Mouse (Mus musculus): ENCODE measurements around the gene Caprin2. TPM values are rescaled to one million over a fixed set of nuclear protein-coding genes. Genes with fewer than 3 reads are reported as not detected.
"Not testable (repeated sequence)": the region's sequence is repeated elsewhere in the genome, so short reads cannot be mapped to it uniquely, and the experiment has no call there.

Gene Caprin2
- polyA plus RNA-seq, 1 experiment from 2014 or later, result 14.5 TPM

- H3K36me3 ChIP-seq, result peaks cover 14% of the 10 kb centered on the region
- no peaks in the 10 kb centered on the region for H3K9me3 ChIP-seq
- no peak overlapping the region for H3K4me2 ChIP-seq (replicated peaks)
- H3K4me3 ChIP-seq (replicated peaks), result no peak overlapping the region
- no peaks in the 10 kb centered on the region for H3K27me3 ChIP-seq
- H3K27ac ChIP-seq, result no peak overlapping the region
- ATAC-seq, result no peak
- no peak overlapping the region for H3K9ac ChIP-seq (replicated peaks)
- 35% methylated on average over 3 of the region's 3 CpGs for WGBS
- no peaks in the 10 kb centered on the region for H3K4me1 ChIP-seq (replicated peaks)
Measured at GRCm38 (mm10) chr6:148916817-148917216, 20.8 kb upstream of the Caprin2 start.

- H3K27me3 ChIP-seq, result no peaks in the 10 kb centered on the region
- no peak overlapping the region for H3K9ac ChIP-seq (replicated peaks)
- WGBS, result 9% methylated on average over 2 of the region's 2 CpGs
- no peaks in the 10 kb centered on the region for H3K36me3 ChIP-seq
- H3K4me1 ChIP-seq (replicated peaks), result no peaks in the 10 kb centered on the region
- no peaks in the 10 kb centered on the region for H3K9me3 ChIP-seq
- ATAC-seq, result peak; percentile 73
- H3K4me3 ChIP-seq (replicated peaks), result no peak overlapping the region
- no peak overlapping the region for H3K4me2 ChIP-seq (replicated peaks)
- H3K27ac ChIP-seq, result no peak overlapping the region
Measured at GRCm38 (mm10) chr6:148913938-148914337, 17.9 kb upstream of the Caprin2 start.

DNA sequence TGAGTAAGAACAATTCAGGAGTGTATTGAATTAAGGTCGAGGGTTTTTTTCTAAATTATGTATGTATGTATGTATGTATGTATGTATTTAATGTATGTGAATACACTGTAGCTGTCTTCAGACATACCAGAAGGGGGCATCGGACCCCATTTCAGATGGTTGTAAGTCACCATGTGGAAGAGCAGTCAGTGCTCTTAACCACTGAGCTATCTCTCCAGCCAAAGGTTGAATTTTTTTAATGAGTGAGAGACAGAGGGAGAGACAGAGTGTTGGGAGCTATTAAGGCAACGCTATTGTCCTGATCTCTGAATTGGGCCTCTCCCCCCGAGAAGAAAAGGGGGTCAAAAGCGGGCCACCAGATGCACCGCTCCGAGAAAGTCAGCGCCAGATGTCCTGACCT is 15.9 kb upstream of the Caprin2 start:
- not testable (repeated sequence) for H3K4me3 ChIP-seq (replicated peaks); H3K4me2 ChIP-seq (replicated peaks); H3K36me3 ChIP-seq; ATAC-seq; H3K27me3 ChIP-seq; H3K4me1 ChIP-seq (replicated peaks); H3K9me3 ChIP-seq; H3K9ac ChIP-seq (replicated peaks); H3K27ac ChIP-seq
- WGBS, result 82% methylated on average over 8 of the region's 8 CpGs

GRCm38 (mm10) chr6:148906958-148907357 is 10.9 kb upstream of the Caprin2 start:
- 93% methylated on average over 9 of the region's 9 CpGs for WGBS
- Histone ChIP-seq H3K4me3 (replicated peaks) (no peak overlapping the region), H3K9ac (replicated peaks) (no peak overlapping the region), H3K27ac (no peak overlapping the region), H3K9me3 (no peaks in the 10 kb centered on the region), H3K4me1 (replicated peaks) (no peaks in the 10 kb centered on the region), H3K4me2 (replicated peaks) (no peak overlapping the region), H3K36me3 (no peaks in the 10 kb centered on the region), H3K27me3 (no peaks in the 10 kb centered on the region)
- no peak for ATAC-seq

DNA sequence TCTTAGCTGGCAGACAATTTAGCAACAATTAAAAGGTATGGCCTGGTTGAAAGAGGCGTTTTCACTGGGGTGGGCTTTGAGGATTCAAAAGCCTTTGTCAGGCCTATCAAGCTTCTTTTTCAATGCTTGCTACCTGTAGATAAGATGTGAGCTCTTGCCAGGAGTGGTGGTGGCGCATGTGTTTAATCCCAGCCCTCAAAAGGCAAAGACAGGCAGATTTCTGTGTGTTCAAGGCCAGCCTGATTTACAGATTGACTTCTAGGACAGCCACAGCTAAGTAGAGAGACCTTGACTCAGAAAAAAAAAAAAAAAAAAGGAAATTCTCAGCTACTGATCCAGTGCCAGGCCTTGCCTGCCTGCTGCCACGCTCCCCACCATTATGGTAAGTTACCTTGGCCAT is 6.7 kb upstream of the Caprin2 start:
- Histone ChIP-seq H3K9me3 (no peaks in the 10 kb centered on the region), H3K4me3 (replicated peaks) (no peak overlapping the region), H3K4me2 (replicated peaks) (no peak overlapping the region), H3K9ac (replicated peaks) (no peak overlapping the region), H3K4me1 (replicated peaks) (no peaks in the 10 kb centered on the region), H3K36me3 (no peaks in the 10 kb centered on the region), H3K27ac (no peak overlapping the region), H3K27me3 (no peaks in the 10 kb centered on the region)
- 73% methylated on average over 3 of the region's 3 CpGs for WGBS
- ATAC-seq, result no peak

DNA sequence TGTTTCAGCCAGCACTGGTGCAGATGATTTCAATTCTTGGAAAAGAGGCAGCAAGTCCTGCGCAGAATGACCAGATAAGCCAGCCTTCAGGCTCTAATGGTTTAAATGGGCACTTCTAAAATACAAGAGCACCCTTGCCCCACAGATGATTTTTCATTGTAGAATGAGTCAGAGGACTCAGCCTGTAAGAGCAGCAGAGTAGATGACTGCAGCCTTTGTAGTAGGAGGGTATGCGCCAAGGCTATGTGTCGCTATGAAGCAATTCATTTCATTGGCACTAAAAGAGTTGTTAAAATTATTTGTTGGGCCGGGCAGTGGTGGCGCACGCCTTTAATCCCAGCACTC is 442 bp upstream of the Caprin2 start:
- Histone ChIP-seq H3K9me3 (no peaks in the 10 kb centered on the region), H3K9ac (replicated peaks) (peak overlapping the region; percentile 79), H3K4me2 (replicated peaks) (peak overlapping the region; percentile 90), H3K27ac (peak overlapping the region; percentile 92), H3K27me3 (no peaks in the 10 kb centered on the region), H3K36me3 (no peaks in the 10 kb centered on the region), H3K4me1 (replicated peaks) (peaks cover 10% of the 10 kb centered on the region), H3K4me3 (replicated peaks) (peak overlapping the region; percentile 77)
- ATAC-seq, result peak; percentile 59
- WGBS, result 57% methylated on average over 6 of the region's 6 CpGs

DNA sequence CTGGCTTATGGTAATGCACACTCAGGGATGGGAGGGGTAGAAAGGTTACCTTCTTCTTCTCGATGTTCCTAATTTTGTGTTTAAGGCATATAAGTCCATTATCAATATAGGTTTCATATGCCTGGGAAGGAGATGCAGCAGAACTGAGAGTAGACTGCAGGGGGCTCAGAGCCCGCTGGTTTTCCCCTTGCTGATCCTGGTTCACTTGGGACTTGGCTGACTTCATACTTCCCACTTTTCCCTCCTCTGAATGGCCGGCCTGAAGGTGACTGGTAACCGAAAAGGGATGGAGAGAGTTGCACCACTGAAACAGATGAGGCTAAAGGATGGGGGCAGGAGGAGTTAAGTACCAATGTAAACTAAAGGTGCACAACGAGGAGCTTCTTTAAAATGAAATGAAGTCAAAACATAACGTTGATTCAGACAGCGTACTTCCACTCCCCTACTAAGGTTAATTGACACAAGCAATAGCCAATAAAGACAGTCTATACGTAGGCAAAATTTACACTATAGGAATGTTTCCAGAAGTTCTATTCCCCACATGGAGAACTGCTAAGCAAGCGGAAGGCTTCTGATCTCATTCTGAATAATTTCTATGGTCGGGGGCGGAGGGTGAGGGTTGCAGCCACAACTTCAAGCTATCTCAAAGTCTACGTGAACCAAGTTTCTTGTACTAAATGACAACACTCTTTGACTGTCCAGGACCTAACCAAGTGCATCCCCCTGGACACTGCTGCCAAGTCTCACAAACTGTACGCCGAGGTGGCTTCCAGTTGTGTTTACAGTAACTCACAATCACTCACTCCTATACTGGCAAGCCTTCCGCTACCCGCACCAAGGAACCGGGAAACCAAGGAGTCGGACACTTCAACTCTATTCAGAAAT is 907 bp downstream of the Caprin2 start:
- Histone ChIP-seq H3K27ac (peak overlapping the region; percentile 92; the same call in 1 of the 2 replicates), H3K4me1 (replicated peaks) (peaks cover 10% of the 10 kb centered on the region), H3K4me2 (replicated peaks) (peak overlapping the region; percentile 90), H3K36me3 (no peaks in the 10 kb centered on the region), H3K4me3 (replicated peaks) (peak overlapping the region; percentile 77), H3K27me3 (no peaks in the 10 kb centered on the region), H3K9me3 (no peaks in the 10 kb centered on the region), H3K9ac (replicated peaks) (peak overlapping the region; percentile 83)
- 16% methylated on average over 18 of the region's 18 CpGs for WGBS
- ATAC-seq, result no peak; the same call in 1 of the 2 replicates

DNA sequence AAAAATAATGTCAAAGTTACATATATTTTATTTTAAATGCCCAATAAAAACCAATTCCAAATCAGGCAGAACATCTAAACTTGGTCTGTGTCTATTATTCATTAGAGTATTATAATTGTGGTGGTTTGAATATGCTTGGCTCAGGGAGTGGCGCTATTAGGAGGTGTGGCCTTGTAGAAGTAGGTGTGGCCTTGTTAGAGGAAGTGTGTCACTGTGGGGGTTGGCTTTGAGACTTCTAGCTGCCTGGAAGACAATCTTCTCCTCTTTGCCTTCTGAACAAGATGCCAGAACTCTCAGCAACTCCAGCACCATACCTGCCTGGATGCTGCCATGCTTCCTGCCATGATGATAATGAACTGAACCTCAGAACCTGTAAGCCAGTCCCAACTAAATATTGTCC is 22.1 kb downstream of the Caprin2 start:
- Histone ChIP-seq H3K4me3 (replicated peaks) (no peak overlapping the region), H3K27ac (no peak overlapping the region), H3K9me3 (no peaks in the 10 kb centered on the region), H3K36me3 (peaks cover 8% of the 10 kb centered on the region), H3K4me1 (replicated peaks) (no peaks in the 10 kb centered on the region), H3K27me3 (no peaks in the 10 kb centered on the region), H3K4me2 (replicated peaks) (no peak overlapping the region), H3K9ac (replicated peaks) (no peak overlapping the region)
- no peak for ATAC-seq
- 94% methylated on average over 1 of the region's 1 CpGs for WGBS

- Histone ChIP-seq H3K27ac (no peak overlapping the region), H3K4me1 (replicated peaks) (no peaks in the 10 kb centered on the region), H3K27me3 (no peaks in the 10 kb centered on the region), H3K9me3 (no peaks in the 10 kb centered on the region), H3K36me3 (peaks cover 11% of the 10 kb centered on the region), H3K9ac (replicated peaks) (no peak overlapping the region), H3K4me3 (replicated peaks) (no peak overlapping the region), H3K4me2 (replicated peaks) (no peak overlapping the region)
- ATAC-seq, result no peak
Measured at GRCm38 (mm10) chr6:148845629-148846028, 50.4 kb downstream of the Caprin2 start.

GRCm38 (mm10) chr6:148841760-148842159 is 54.3 kb downstream of the Caprin2 start:
- H3K36me3 ChIP-seq, result peaks cover 8% of the 10 kb centered on the region; the same call in 1 of the 2 replicates
- H3K4me1 ChIP-seq (replicated peaks), result no peaks in the 10 kb centered on the region
- no peak overlapping the region for H3K9ac ChIP-seq (replicated peaks)
- no peaks in the 10 kb centered on the region for H3K9me3 ChIP-seq
- 91% methylated on average over 1 of the region's 1 CpGs for WGBS
- H3K27me3 ChIP-seq, result no peaks in the 10 kb centered on the region
- no peak for ATAC-seq
- no peak overlapping the region for H3K4me3 ChIP-seq (replicated peaks)
- no peak overlapping the region for H3K4me2 ChIP-seq (replicated peaks)
- H3K27ac ChIP-seq, result no peak overlapping the region

- ATAC-seq, result no peak
- Histone ChIP-seq H3K4me3 (replicated peaks) (no peak overlapping the region), H3K27me3 (no peaks in the 10 kb centered on the region), H3K4me2 (replicated peaks) (no peak overlapping the region), H3K27ac (no peak overlapping the region), H3K36me3 (peaks cover 6% of the 10 kb centered on the region; the same call in 1 of the 2 replicates), H3K9me3 (no peaks in the 10 kb centered on the region), H3K4me1 (replicated peaks) (0 out of 2 replicates have a peak, but pooled peaks cover 2% of the 10 kb centered on the region), H3K9ac (replicated peaks) (no peak overlapping the region)
Measured at GRCm38 (mm10) chr6:148838460-148838859, 57.6 kb downstream of the Caprin2 start.

- no peak for ATAC-seq
- no peaks in the 10 kb centered on the region for H3K36me3 ChIP-seq
Measured at GRCm38 (mm10) chr6:148831728-148832121, 64.3 kb downstream of the Caprin2 start.

More at GRCm38 (mm10) chr6:148831728-148832121, 64.3 kb downstream of the Caprin2 start:
- Histone ChIP-seq H3K4me1 (replicated peaks) (peaks cover 19% of the 10 kb centered on the region), H3K4me2 (replicated peaks) (peak overlapping the region; percentile 86), H3K27me3 (no peaks in the 10 kb centered on the region), H3K27ac (no peak overlapping the region; the same call in 1 of the 2 replicates), H3K9me3 (no peaks in the 10 kb centered on the region), H3K4me3 (replicated peaks) (peak overlapping the region; percentile 64), H3K9ac (replicated peaks) (peak overlapping the region; percentile 69)
- 26% methylated on average over 3 of the region's 3 CpGs for WGBS
